Mouse (Mus musculus) erythroid progenitor cell, adult 5-6 weeks (primary cell): ENCODE results near the gene Gclc. TPM values are rescaled to one million over a fixed set of nuclear protein-coding genes. Genes with fewer than 3 reads are reported as not detected.

Experiments
- ATAC-seq: replicated peaks from 2 replicates; pipeline ENCODE4 v1.8.0; 2016; ENCODE audit warnings: moderate number of reproducible peaks, mild to moderate bottlenecking, moderate TSS enrichment, inconsistent platforms; ENCODE audit not compliant: poor library complexity, low FRiP score, severe bottlenecking
- total RNA-seq, 2 experiments: library from RNA; stranded (forward) in 1 of 2; stranded (reverse) in 1 of 2; fragments of 150-400 nt in 1 of 2; fragments of 186-747, 209-891 nt in 1 of 2; gene quantifications; 2 replicates each; pipeline versions ENCODE4 v1.2.3 to v1.2.4; 2015 to 2017; ENCODE audit warnings: low replicate concordance in 2 of 2

Gclc gene
- total RNA-seq, 2 experiments from 2014 or later = 227 to 250 TPM

GRCm38 (mm10) chr9:77779711-77780110 is 25.4 kb downstream of the Gclc start:
- no peak for ATAC-seq

- ATAC-seq = no peak
Observed at GRCm38 (mm10) chr9:77781453-77782163, 27.3 kb downstream of the Gclc start.

DNA sequence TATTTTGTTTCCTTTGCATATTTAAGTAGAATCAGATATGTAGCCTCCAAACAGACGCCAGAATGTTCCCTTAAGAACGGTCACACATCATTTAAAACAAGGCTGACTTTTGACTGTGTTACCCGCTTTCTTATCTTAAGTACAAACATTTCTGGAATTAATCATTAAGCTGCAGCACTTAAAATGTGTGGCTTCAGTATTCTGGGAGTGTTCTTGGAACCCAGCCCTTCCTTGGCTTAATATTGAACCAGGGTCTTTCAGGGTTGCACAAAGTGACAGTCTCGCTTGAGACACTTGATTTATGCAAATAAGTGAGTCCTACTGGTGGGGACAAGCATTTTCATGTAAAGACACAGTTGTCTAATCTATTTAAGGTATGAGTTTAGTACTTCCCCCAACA is 27.9 kb downstream of the Gclc start:
- no peak for ATAC-seq

DNA sequence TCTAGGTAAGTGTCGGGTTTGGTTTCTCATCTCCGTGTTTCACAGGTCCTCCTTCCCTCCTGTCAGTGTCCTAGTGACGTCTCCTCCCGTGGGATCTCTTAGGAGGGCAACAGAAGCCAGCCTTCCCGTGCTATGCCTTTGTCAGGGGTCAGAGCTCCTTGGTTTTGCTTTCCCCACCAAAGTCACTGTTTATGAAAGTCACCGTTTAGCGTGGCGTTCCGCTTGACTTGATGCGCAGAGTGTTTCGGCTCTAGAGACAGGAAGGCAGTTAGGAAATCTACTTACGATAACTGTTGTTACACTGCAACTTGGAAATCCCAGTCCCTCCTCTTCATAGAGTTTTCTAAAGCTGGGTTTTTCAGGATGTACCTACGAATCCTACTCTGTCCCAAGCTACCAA is 28.7 kb downstream of the Gclc start:
- ATAC-seq = no peak

DNA sequence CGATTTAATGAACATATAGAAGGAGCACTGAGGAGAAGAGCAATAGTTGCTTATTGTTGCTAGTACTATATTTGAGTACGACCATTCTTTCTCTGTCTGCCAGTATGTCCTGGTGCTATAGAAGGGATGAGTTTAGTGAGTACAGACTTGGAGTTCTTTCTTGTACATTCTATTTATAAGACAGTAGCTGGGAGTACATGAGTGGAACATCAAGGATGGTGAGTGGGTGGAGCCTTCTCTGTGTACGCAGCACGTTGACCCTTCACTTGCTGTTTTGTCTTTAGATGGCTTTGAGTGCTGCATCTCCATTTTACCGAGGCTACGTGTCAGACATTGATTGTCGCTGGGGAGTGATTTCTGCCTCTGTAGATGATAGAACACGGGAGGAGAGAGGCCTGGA is 31.1 kb downstream of the Gclc start:
- no peak for ATAC-seq

GRCm38 (mm10) chr9:77787936-77788335 is 33.6 kb downstream of the Gclc start:
- ATAC-seq = no peak

GRCm38 (mm10) chr9:77789615-77790348 is 35.4 kb downstream of the Gclc start:
- no peak for ATAC-seq

- no peak for ATAC-seq
Observed at GRCm38 (mm10) chr9:77793838-77794237, 39.5 kb downstream of the Gclc start.

DNA sequence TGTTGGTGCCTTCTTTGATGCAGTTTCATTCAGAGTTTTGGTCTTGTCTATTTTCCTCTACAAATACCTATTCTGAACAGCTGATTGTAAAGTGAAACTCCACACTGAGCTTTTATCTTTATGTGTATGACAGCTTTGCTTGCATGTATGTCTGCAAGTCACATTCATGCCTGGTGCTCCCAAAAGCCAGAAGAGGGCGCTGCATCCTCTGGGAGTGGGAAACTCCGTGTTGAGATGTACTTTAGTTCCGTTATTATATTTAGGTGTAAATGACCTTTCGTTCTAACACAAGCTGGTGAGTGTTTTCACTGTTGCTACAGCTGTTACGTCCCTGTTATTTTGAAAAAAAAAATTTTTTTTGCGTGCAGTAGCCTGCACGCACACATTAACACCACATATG is 48.1 kb downstream of the Gclc start:
- ATAC-seq = no peak

DNA sequence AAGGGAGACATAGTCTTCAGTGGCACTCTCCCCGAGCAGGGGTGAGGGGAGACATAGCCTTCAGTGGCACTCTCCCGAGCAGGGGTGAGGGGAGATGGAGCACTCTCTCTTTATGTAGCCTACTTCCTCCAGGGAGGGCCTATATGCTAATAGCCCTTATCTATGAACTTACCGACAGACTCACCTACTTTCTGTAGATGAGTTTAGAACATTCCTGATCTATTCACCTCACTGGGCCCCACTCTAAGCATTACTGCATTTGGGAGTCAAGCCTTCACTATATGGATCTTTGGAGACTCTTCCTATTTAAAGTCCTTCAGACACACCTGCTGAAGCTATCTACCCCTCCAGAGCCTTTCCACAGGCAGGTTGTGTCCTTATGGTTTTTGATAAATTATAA is 52.1 kb downstream of the Gclc start:
- ATAC-seq = peak; percentile 45; the same call in 1 of the 2 replicates

DNA sequence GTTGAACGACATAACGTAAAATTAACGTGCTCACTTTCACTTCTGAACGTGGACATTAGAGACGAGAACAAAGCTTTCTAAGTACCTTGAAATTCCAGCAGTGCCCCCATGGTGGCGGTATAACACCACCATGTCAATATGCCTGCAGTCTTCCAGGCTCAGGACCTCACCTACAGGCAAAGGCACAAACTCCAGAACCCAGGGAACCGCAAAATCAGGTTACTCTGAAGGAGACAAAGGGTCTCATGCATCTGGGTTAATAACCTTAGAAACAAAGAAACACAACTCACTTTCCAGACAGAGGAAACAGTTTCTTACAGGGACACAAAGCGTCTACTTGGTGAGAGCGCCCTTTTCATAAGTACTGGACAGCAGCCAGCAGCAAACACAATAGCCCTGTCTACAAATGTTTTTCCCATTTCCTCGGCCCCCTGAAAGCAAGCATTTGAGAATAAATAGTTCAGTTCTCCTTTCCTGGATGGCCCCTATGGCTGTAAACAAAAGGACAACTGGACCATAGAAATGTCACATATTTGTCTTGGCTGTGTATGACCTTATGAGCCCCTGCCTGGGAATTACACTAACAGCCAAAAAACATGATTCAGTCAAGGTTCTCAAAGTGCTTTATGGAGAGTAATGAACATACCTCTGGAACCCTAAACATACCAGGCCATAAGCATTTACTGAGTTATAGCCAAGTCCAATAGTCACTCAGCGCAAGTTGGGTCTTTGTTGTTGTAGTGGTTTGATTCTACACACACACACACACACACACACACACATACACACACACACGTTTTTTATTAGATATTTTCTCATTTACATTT is 52.7 kb downstream of the Gclc start:
- ATAC-seq = peak; percentile 88

DNA sequence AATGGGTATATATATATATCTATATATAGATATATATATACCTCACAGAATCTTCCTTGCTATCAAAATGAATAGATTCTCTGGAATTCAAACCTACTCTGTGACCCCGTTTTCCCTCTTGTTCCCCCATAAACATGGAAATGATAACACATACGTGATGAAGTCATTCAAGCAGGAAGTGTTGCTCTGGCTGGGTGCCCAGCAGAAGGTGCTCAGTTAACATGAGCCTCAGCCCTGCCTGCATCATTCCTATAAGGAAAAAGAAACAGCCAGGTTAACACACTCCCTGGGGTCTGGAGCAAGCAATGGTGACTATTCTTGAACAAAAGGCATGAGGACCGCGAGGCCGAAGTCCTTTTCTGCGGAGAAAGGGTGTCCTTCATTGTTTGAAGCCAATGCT is 54.1 kb downstream of the Gclc start:
- ATAC-seq = no peak

DNA sequence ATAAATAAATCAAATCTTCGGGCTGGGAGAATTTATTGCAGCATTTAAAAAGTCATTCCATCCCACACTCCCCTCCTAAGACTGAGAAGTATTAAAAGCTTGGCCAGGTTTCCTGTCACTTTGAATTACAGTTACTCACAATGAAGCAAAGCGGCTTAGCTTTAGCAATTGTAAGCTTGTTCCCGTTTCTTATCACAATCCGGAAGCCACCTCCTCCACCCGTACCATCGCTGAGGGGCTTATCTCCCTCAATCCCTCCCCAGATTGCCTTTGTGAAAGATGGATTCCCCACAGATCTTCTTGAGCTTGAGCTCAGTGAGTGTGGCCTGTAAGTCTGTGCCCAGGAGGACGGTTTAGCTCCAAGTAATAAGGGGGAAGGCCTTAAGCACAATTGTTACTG is 64.5 kb downstream of the Gclc start:
- ATAC-seq = no peak

- ATAC-seq = no peak
Observed at GRCm38 (mm10) chr9:77819318-77819717, 65.0 kb downstream of the Gclc start.

GRCm38 (mm10) chr9:77820836-77821235 is 66.5 kb downstream of the Gclc start:
- ATAC-seq = no peak

GRCm38 (mm10) chr9:77825380-77825961 is 71.1 kb downstream of the Gclc start:
- no peak for ATAC-seq

DNA sequence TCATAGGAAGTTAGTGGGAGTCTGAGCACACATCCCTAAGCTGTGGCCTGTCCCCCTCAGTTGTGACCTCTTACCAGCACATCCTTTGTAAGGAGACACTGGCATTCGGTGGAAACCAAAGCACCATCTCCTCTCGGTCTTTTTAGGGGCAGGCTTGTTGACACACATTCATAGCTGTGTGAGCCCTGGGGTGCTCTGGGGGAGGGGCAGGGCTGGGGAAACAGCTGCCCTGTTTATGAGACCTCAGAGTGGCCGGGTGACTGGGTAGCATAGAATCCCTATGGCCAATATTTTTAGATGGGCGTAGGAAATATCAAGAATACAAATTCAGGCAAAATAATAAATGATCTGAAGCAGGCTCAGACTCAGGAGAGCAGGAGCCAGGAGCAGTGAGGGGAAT is 71.9 kb downstream of the Gclc start:
- no peak for ATAC-seq

DNA sequence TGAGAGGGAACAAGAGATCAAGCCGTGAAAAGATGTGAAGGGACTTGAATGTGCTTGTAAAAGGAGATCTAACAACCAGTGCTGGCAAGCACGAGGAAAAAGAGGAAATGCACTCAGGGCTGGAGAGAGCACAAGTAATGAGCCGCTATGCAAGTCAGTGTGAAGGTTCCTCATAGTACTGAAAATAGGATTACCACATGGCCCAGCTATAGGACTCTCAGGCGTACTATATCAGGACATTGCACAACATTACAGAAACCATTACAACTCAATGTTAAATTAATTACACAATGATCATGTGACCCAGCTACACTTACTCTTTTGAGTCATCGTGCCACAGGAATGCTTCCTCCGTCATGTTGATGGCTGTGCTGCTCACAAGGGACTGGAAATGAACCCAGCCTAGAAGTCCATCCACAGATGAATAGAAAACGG is 74.2 kb downstream of the Gclc start:
- ATAC-seq = no peak

- no peak for ATAC-seq
Observed at GRCm38 (mm10) chr9:77834259-77834993, 80.1 kb downstream of the Gclc start.

DNA sequence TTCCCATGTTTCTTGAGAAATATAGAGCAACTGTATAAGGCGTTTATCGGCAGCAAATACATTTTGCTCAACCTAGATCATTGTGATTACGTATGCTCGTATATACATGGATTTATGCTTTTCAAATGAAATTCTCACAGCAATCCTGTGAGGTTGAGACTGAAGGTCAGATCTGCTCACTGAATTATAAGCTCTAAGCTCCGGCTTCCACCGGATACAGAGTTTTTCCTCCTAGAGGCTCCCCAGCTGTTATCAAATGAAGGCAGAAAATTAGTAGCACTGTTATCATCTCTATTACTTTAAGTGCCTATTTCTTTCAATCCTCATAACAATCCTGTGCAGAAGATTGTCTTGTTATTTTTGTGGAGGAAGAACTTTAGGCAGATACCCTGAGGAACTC is 80.8 kb downstream of the Gclc start:
- ATAC-seq = no peak
